18 mouse cellular contexts compared by ENCODE assay signal in the genomic region with DNA sequence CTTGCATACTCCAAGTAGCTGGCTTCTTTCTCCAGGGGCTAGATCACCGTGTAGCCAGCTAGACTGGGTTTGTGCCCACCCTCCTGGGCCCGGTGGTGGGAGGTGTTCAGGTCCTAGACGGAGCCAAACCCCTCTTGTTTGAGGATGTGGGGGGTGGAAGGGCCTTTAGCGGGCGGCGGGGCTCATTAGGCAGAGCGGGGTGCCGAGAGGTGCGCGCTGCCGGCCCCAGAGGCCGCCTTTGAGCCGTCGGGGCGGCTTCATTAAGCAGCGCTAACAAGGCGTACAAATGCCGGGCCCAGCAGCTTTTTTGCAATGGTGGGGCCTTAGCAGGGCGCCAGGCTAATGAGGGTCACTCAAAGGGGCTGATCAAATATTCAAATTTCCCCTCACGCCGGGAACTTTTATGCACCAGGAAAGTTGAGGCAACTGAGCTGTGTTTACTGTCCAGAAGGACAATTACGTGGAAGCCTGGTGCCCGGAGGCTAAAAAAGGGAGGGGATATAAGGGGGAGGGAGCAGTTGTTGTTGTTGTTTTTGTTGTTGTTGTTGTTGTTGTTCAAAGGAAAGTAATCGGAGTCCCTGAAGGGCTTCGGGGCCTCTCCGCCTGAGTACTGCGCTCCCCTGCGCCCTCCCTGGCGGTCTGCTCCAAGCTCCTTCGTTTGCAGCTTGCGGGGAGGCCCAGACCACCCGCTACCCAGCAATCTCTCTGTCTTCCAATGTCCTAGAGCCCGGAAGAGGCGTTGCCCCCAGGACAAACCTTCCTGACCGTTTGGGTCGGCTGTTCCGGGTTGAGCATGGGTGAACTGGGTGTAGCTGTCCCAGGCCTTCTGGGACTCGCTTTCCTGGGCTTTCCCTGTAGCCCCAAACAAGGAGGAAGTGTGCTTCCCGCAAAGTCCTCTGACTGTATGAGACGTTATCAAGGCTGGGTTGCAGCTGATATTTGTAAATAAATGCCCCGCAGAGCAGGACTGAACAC. TPM values are rescaled to one million over a fixed set of nuclear protein-coding genes. Genes with fewer than 3 reads are reported as not detected.
DNase-seq lines count a peak whose midpoint lies in the region; ATAC-seq and TF ChIP-seq lines count a peak whose summit lies in the region.
"Had no signal": no experiment of that assay in that cellular context is flagged by ENCODE, and none has a peak within 500 bp of the region (broad histone marks: within the 10 kb centered on the region; RNA-seq: fewer than 3 reads in every experiment).

No protein-coding gene starts in this region.

- H3K4me2 ChIP-seq in forebrain, embryonic 12.5 days = peak overlapping the region; percentile 69
- peak overlapping the region; percentile 53 for H3K4me2 ChIP-seq in midbrain, embryonic 13.5 days (replicated peaks)
- no peak overlapping the region for H3K4me2 ChIP-seq in hindbrain, postnatal 0 days (ENCODE audit: low read depth, low read length)
- H3K4me2 ChIP-seq: neural tube, embryonic 12.5 days had no signal

- TF ChIP-seq POLR2A in lung, adult 2 months (IDR thresholded peaks at IDR 0.05; ENCODE audit: borderline replicate concordance, extremely low read depth, low read depth, low read length) = no peak

- peak overlapping the region; percentile 57 for H3K9ac ChIP-seq in forebrain, embryonic 12.5 days
- H3K9ac ChIP-seq in midbrain, embryonic 13.5 days (replicated peaks) = peak overlapping the region; percentile 63
- no peak overlapping the region for H3K9ac ChIP-seq in hindbrain, postnatal 0 days (replicated peaks; ENCODE audit: low read length)
- H3K9ac ChIP-seq: liver, embryonic 14.5 days; neural tube, embryonic 12.5 days had no signal

- no peaks in the 10 kb centered on the region for H3K36me3 ChIP-seq in forebrain, embryonic 12.5 days (replicated peaks)
- no peaks in the 10 kb centered on the region for H3K36me3 ChIP-seq in midbrain, embryonic 13.5 days
- H3K36me3 ChIP-seq in hindbrain, postnatal 0 days (ENCODE audit: insufficient read depth, low read length) = no peaks in the 10 kb centered on the region
- H3K36me3 ChIP-seq: neural tube, embryonic 12.5 days had no signal

- ATAC-seq in forebrain, embryonic 12.5 days (ENCODE audit: low FRiP score) = peak; percentile 15; the same call in 1 of the 2 replicates
- no peak for ATAC-seq in midbrain, embryonic 13.5 days
- no peak for ATAC-seq in hindbrain, postnatal 0 days

- peak overlapping the region; percentile 43 for H3K4me3 ChIP-seq in forebrain, embryonic 12.5 days (replicated peaks)
- H3K4me3 ChIP-seq in midbrain, embryonic 13.5 days (replicated peaks) = peak overlapping the region; percentile 39
- no peak overlapping the region for H3K4me3 ChIP-seq in lung, adult 2 months (replicated peaks; ENCODE audit: extremely low read depth, low read depth, low read length)
- H3K4me3 ChIP-seq in hindbrain, postnatal 0 days (ENCODE audit: low read length) = no peak overlapping the region
- H3K4me3 ChIP-seq: layer of hippocampus, adult 2 months; neural tube, embryonic 12.5 days had no signal

- peak; percentile 81 for DNase-seq in Muller cell, postnatal 12 days (ENCODE audit: inconsistent ontology term)
- DNase-seq in embryo, embryonic 10.5 days (ENCODE audit: low spot score) = peak; percentile 56
- DNase-seq in lung, postnatal 14 days = no peak
- DNase-seq in adrenal gland, postnatal 36 days = no peak
- no peak for DNase-seq in lung, adult 2 months
- no peak for DNase-seq in hindbrain, postnatal 0 days (ENCODE audit: low spot score)
- DNase-seq: cerebellum, adult 11 months; heart, adult 18-20 months; heart, postnatal 36 days; thymus, adult 18-20 months had no signal

- peak overlapping the region; percentile 95 for H3K27ac ChIP-seq in forebrain, embryonic 12.5 days
- H3K27ac ChIP-seq in midbrain, embryonic 13.5 days = peak overlapping the region; percentile 88
- no peak overlapping the region for H3K27ac ChIP-seq in hindbrain, postnatal 0 days
- H3K27ac ChIP-seq: layer of hippocampus, adult 2 months; liver, embryonic 14.5 days; neural tube, embryonic 12.5 days had no signal

- no peak for TF ChIP-seq CTCF in lung, adult 2 months (IDR thresholded peaks at IDR 0.05; ENCODE audit: insufficient read depth, low read length)
- TF ChIP-seq CTCF in hindbrain, postnatal 0 days (IDR thresholded peaks at IDR 0.05; ENCODE audit: low read depth) = no peak

- H3K4me1 ChIP-seq in forebrain, embryonic 12.5 days = peaks cover 81% of the 10 kb centered on the region
- peaks cover 33% of the 10 kb centered on the region for H3K4me1 ChIP-seq in midbrain, embryonic 13.5 days (replicated peaks)
- H3K4me1 ChIP-seq in lung, adult 2 months (ENCODE audit: control insufficient read depth, insufficient read depth, low read length) = no peaks in the 10 kb centered on the region
- 0 out of 2 replicates have a peak, but pooled peaks cover 3% of the 10 kb centered on the region for H3K4me1 ChIP-seq in hindbrain, postnatal 0 days (ENCODE audit: insufficient read depth, low read length)

- WGBS in forebrain, embryonic 12.5 days = under 1% methylated on average over 41 of the region's 41 CpGs
- WGBS in midbrain, embryonic 13.5 days = 1% methylated on average over 41 of the region's 41 CpGs
- 3% methylated on average over 41 of the region's 41 CpGs for WGBS in lung, adult 2 months
- 2% methylated on average over 41 of the region's 41 CpGs for WGBS in hindbrain, postnatal 0 days

- H3K9me3 ChIP-seq in forebrain, embryonic 12.5 days = no peaks in the 10 kb centered on the region
- no peaks in the 10 kb centered on the region for H3K9me3 ChIP-seq in midbrain, embryonic 13.5 days
- no peaks in the 10 kb centered on the region for H3K9me3 ChIP-seq in hindbrain, postnatal 0 days (ENCODE audit: low read length)
- H3K9me3 ChIP-seq: neural tube, embryonic 12.5 days had no signal

- H3K27me3 ChIP-seq in forebrain, embryonic 12.5 days = peaks cover 100% of the 10 kb centered on the region
- peaks cover 100% of the 10 kb centered on the region for H3K27me3 ChIP-seq in midbrain, embryonic 13.5 days
- H3K27me3 ChIP-seq in hindbrain, postnatal 0 days (ENCODE audit: insufficient read depth, low read length) = peaks cover 96% of the 10 kb centered on the region

RNA-seq across cellular contexts. Expression of a gene that starts 3.4 kb away (rescaled TPM):
- 26.1 and 27.4 TPM in 2 replicates for polyA plus RNA-seq in forebrain, embryonic 12.5 days (2016; fragmentation: Nextera tagmentation; extraction: Ambion mirVana)
- 15.6 and 21.9 TPM in 2 replicates for polyA plus RNA-seq in midbrain, embryonic 13.5 days (2015; fragmentation: Nextera tagmentation; extraction: Ambion mirVana)
- total RNA-seq in adrenal gland, postnatal 36 days (2021) = not detected
- not detected in 2 replicates for polyA plus RNA-seq in lung, adult 2 months (2012; rRNA removed)
- total RNA-seq in hindbrain, postnatal 0 days (2014; rRNA removed) = 0.63 and 0.86 TPM in 2 replicates
- polyA plus RNA-seq in hindbrain, postnatal 0 days (2015; fragmentation: Nextera tagmentation; extraction: Ambion mirVana) = 1.1 TPM in 1 of 2 replicates, not detected in the other
- total RNA-seq: common myeloid progenitor, adult 5-6 weeks; heart, adult 18-20 months; heart, postnatal 36 days; megakaryocyte progenitor cell, adult 5-6 weeks had no signal
- polyA plus RNA-seq: kidney, embryonic 14.5 days; neural tube, embryonic 12.5 days had no signal

Comparison
In these comparisons a context has a peak if more than half of its experiments do, and no peak if none do; other contexts are left out.
1. DNase-seq: peak in Muller cell, postnatal 12 days (single experiment) and embryo, embryonic 10.5 days (single experiment); none in lung, postnatal 14 days (single experiment), adrenal gland, postnatal 36 days (0 of 2), lung, adult 2 months (single experiment) and hindbrain, postnatal 0 days (single experiment).
2. H3K4me3 ChIP-seq: peak in forebrain, embryonic 12.5 days (single experiment) and midbrain, embryonic 13.5 days (single experiment); none in lung, adult 2 months (single experiment) and hindbrain, postnatal 0 days (single experiment).